Mouse (Mus musculus) kidney, postnatal 25 days (tissue): ENCODE results near the gene Gm49358.

Source experiments
- DNase-seq, 2 experiments: peaks; one replicate each; pipeline ENCODE4 v3.0.0; 2021; ENCODE audit warnings: mixed read lengths in 2 of 2

Gm49358 gene

GRCm38 (mm10) chr10:86815133-86815532 is 51.4 kb downstream of the Gm49358 start:
- DNase-seq: no peak

GRCm38 (mm10) chr10:86819649-86820165 is 55.9 kb downstream of the Gm49358 start:
- DNase-seq: no peak

- DNase-seq: no peak
Measured at GRCm38 (mm10) chr10:86821014-86821413, 57.2 kb downstream of the Gm49358 start.

- DNase-seq: no peak
Measured at GRCm38 (mm10) chr10:86824093-86824492, 60.3 kb downstream of the Gm49358 start.

- peak; percentile 46 to 78 for DNase-seq
Measured at GRCm38 (mm10) chr10:86824871-86825270, 61.1 kb downstream of the Gm49358 start.

- peak; percentile 85 to 93 for DNase-seq
Measured at GRCm38 (mm10) chr10:86825871-86826522, 62.2 kb downstream of the Gm49358 start.

- no peak for DNase-seq
Measured at GRCm38 (mm10) chr10:86826929-86827328, 63.2 kb downstream of the Gm49358 start.

GRCm38 (mm10) chr10:86828221-86829135 is 64.7 kb downstream of the Gm49358 start:
- peak; percentile 67 to 85 for DNase-seq

GRCm38 (mm10) chr10:86829515-86829914 is 65.7 kb downstream of the Gm49358 start:
- no peak for DNase-seq

GRCm38 (mm10) chr10:86836784-86837183 is 73.0 kb downstream of the Gm49358 start:
- DNase-seq: no peak

GRCm38 (mm10) chr10:86838827-86839226 is 75.1 kb downstream of the Gm49358 start:
- DNase-seq: no peak

- no peak for DNase-seq
Measured at GRCm38 (mm10) chr10:86842659-86843058, 78.9 kb downstream of the Gm49358 start.

GRCm38 (mm10) chr10:86846926-86847467 is 83.2 kb downstream of the Gm49358 start:
- DNase-seq: peak; percentile 42 to 75

GRCm38 (mm10) chr10:86849087-86849486 is 85.3 kb downstream of the Gm49358 start:
- no peak for DNase-seq

GRCm38 (mm10) chr10:86849508-86849907 is 85.7 kb downstream of the Gm49358 start:
- no peak for DNase-seq

- DNase-seq: no peak
Measured at GRCm38 (mm10) chr10:86852160-86852559, 88.4 kb downstream of the Gm49358 start.

- no peak for DNase-seq
Measured at GRCm38 (mm10) chr10:86853433-86853832, 89.7 kb downstream of the Gm49358 start.

- no peak for DNase-seq
Measured at GRCm38 (mm10) chr10:86860396-86860795, 96.6 kb downstream of the Gm49358 start.

GRCm38 (mm10) chr10:86862496-86862895 is 98.7 kb downstream of the Gm49358 start:
- DNase-seq: peak; percentile 65 to 70

GRCm38 (mm10) chr10:86863429-86863828 is 99.7 kb downstream of the Gm49358 start:
- no peak for DNase-seq

- DNase-seq: no peak
Measured at GRCm38 (mm10) chr10:86872121-86872520, 108.3 kb downstream of the Gm49358 start.

GRCm38 (mm10) chr10:86872591-86872990 is 108.8 kb downstream of the Gm49358 start:
- no peak for DNase-seq

GRCm38 (mm10) chr10:86878721-86879120 is 114.9 kb downstream of the Gm49358 start:
- peak in 1 of 2 experiments; percentile 42 for DNase-seq
